Mouse (Mus musculus): ENCODE data around the gene Cdh24. TPM values are rescaled to one million over a fixed set of nuclear protein-coding genes. Genes with fewer than 3 reads are reported as not detected.

The Cdh24 gene
- total and polyA plus RNA-seq, 2 experiments from 2014 or later = 7.6 to 49.2 TPM

DNA sequence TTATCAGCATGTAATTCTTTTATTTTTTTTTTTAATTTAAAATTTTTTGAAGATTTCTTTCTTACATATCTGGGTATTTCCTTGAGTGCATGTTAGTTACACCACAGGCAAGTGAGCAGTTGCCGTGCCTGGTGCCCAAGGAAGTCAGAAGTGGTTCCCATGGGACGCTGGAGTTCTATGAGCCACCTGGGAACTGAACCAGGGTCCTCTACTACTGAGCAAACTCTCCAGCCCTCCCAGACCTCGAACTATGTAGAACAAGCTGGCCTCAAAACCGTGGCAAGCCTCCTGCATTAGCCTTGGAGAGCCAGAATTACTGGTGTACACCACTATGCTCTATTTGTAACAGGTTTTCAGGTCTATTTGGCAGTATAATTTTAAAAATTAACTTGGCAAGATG, 38.6 kb downstream of the Cdh24 start:
- peak; percentile 40 for DNase-seq (ENCODE audit: low spot score)
- Histone ChIP-seq H3K36me3 (ENCODE audit: insufficient read depth, low read length) (no peaks in the 10 kb centered on the region), H3K4me1 (ENCODE audit: insufficient read depth, low read length) (no peaks in the 10 kb centered on the region), H3K9me3 (ENCODE audit: low read length) (no peaks in the 10 kb centered on the region), H3K9ac (replicated peaks; ENCODE audit: low read length) (peak overlapping the region; percentile 67), H3K27ac (peak overlapping the region; percentile 93), H3K27me3 (ENCODE audit: insufficient read depth, low read length) (no peaks in the 10 kb centered on the region), H3K4me2 (ENCODE audit: low read depth, low read length) (peak overlapping the region; percentile 53), H3K4me3 (ENCODE audit: low read length) (peak overlapping the region; percentile 57)
- TF ChIP-seq CTCF (IDR thresholded peaks at IDR 0.05; ENCODE audit: low read depth) = no peak
- ATAC-seq = peak; percentile 13; the same call in 1 of the 2 replicates
- WGBS = 38% methylated on average over 4 of the region's 4 CpGs

DNA sequence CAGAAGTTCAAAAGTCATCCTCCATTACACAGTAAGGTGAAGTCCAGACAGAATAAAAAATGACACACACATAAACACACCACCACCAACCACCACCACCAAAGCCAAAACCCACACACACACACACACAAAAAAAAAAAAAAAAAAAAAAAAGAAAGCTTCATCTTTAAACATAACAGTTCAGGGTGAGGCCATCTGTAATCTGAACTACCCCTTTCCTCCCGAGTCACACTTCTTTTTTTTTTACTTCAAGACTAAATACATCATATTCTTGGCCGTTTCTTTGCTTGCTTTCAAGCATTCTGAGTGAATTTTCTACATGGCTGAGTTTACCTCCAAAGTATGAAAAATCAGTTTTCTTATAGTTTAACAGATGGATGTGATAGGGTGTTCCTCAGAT, 39.6 kb downstream of the Cdh24 start:
- no peaks in the 10 kb centered on the region for H3K4me1 ChIP-seq (ENCODE audit: insufficient read depth, low read length)
- ATAC-seq (no peak), DNase-seq (ENCODE audit: low spot score) (no peak)
- 83% methylated on average over 2 of the region's 2 CpGs for WGBS
- no peak overlapping the region for H3K27ac ChIP-seq
- H3K9ac ChIP-seq (replicated peaks; ENCODE audit: low read length) = no peak overlapping the region
- no peaks in the 10 kb centered on the region for H3K36me3 ChIP-seq (ENCODE audit: insufficient read depth, low read length)
- no peak overlapping the region for H3K4me2 ChIP-seq (ENCODE audit: low read depth, low read length)
- H3K4me3 ChIP-seq (ENCODE audit: low read length) = no peak overlapping the region
- no peaks in the 10 kb centered on the region for H3K9me3 ChIP-seq (ENCODE audit: low read length)
- no peaks in the 10 kb centered on the region for H3K27me3 ChIP-seq (ENCODE audit: insufficient read depth, low read length)
- no peak for TF ChIP-seq CTCF (IDR thresholded peaks at IDR 0.05; ENCODE audit: low read depth)

DNA sequence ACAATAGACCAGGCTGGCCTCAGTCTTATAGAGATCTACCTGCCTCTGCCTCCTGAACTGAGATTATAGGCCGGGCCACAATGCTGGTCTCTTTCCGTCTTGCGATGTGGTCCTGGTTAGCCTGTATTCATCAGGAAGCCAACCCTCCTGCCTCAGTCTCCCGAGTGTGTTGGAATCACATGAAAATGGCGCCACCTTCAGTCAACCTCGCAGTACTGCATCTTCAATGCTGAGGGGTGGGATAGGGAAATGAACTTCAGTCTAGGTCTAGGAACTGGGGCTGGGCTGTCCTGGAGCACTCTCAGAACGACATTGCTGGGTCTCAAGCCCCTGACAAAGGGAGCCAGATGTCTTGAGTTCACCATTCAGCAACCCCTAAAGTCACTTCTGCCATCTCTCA, 44.1 kb downstream of the Cdh24 start:
- ATAC-seq (no peak), DNase-seq (ENCODE audit: low spot score) (no peak)
- H3K4me1 ChIP-seq (ENCODE audit: insufficient read depth, low read length) = no peaks in the 10 kb centered on the region
- no peak overlapping the region for H3K27ac ChIP-seq
- WGBS = 85% methylated on average over 7 of the region's 7 CpGs
- peak; percentile 54 for TF ChIP-seq CTCF (IDR thresholded peaks at IDR 0.05; ENCODE audit: low read depth)
- H3K4me3 ChIP-seq (ENCODE audit: low read length) = no peak overlapping the region
- no peak overlapping the region for H3K4me2 ChIP-seq (ENCODE audit: low read depth, low read length)
- H3K9me3 ChIP-seq (ENCODE audit: low read length) = no peaks in the 10 kb centered on the region
- H3K27me3 ChIP-seq (ENCODE audit: insufficient read depth, low read length) = no peaks in the 10 kb centered on the region
- H3K9ac ChIP-seq (replicated peaks; ENCODE audit: low read length) = no peak overlapping the region
- H3K36me3 ChIP-seq (ENCODE audit: insufficient read depth, low read length) = no peaks in the 10 kb centered on the region

DNA sequence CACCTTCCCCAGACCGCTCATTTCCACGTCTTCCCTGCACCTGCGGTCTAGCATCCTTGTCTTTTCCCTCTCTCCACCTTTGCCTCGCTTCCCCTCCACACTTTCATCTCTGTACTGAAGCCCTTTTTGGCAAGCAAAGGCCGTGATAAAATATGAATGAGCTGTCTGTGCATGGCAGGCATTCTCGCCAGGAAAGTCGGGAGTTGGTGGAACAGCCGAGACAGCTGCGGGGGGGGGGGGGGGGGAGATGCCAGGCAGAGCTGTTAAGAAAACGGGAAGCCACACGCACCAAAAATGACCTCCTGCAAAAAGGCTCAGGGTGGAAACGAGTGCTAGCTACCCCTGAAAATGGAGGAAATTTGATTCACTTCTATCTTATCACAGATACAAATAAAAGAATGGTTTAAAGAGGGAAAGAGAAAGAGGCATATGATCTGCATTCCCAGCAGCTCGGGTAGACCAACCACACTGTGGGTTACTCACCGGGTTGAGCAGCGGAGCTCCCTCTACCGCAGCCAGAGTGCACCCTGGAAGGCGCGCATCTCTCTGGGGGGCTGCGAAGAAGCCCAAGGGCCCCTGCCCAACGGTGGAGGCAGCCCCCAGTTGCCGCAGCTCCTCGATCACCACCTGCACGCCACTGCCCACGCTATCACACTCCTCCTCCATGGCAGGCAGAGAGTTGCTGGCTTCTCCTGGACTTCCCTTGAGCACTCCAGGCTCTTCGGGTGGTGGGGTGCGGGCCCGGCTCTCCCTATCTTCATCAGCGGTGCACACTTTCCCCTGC, 46.3 kb downstream of the Cdh24 start:
- Histone ChIP-seq H3K27ac (no peak overlapping the region), H3K4me1 (ENCODE audit: insufficient read depth, low read length) (no peaks in the 10 kb centered on the region), H3K4me3 (ENCODE audit: low read length) (no peak overlapping the region), H3K9me3 (ENCODE audit: low read length) (no peaks in the 10 kb centered on the region), H3K36me3 (ENCODE audit: insufficient read depth, low read length) (no peaks in the 10 kb centered on the region), H3K9ac (replicated peaks; ENCODE audit: low read length) (no peak overlapping the region), H3K27me3 (ENCODE audit: insufficient read depth, low read length) (no peaks in the 10 kb centered on the region), H3K4me2 (ENCODE audit: low read depth, low read length) (no peak overlapping the region)
- 67% methylated on average over 27 of the region's 28 CpGs for WGBS
- ATAC-seq (no peak; the same call in 1 of the 2 replicates), DNase-seq (ENCODE audit: low spot score) (no peak)
- no peak for TF ChIP-seq CTCF (IDR thresholded peaks at IDR 0.05; ENCODE audit: low read depth)

DNA sequence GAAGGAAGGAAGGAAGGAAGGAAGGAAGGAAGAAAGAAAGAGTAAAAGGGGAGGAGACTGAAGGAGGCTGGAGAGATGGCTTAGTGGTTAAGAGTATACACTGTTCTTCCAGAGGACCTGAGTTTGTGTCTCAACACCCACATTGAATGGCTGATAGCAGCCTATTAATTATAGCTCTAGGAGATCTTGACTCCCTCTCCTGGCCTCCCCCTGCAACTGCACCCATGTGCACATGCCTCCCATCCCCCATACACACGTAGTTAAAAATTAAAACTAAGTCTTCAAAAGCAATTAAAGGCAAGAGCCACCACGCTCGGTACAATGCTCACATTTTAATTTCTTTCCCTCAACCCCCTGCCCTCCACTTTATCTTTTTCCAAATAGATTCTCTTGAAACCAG, 47.1 kb downstream of the Cdh24 start:
- Histone ChIP-seq H3K27me3 (ENCODE audit: insufficient read depth, low read length) (no peaks in the 10 kb centered on the region), H3K4me3 (ENCODE audit: low read length) (no peak overlapping the region), H3K9ac (replicated peaks; ENCODE audit: low read length) (no peak overlapping the region), H3K36me3 (ENCODE audit: insufficient read depth, low read length) (no peaks in the 10 kb centered on the region), H3K27ac (no peak overlapping the region), H3K4me2 (ENCODE audit: low read depth, low read length) (no peak overlapping the region), H3K4me1 (ENCODE audit: insufficient read depth, low read length) (no peaks in the 10 kb centered on the region), H3K9me3 (ENCODE audit: low read length) (no peaks in the 10 kb centered on the region)
- TF ChIP-seq CTCF (IDR thresholded peaks at IDR 0.05; ENCODE audit: low read depth) = peak; percentile 47
- DNase-seq (ENCODE audit: low spot score) (no peak), ATAC-seq (no peak)
- 90% methylated on average over 3 of the region's 3 CpGs for whole genome bisulfite sequencing

DNA sequence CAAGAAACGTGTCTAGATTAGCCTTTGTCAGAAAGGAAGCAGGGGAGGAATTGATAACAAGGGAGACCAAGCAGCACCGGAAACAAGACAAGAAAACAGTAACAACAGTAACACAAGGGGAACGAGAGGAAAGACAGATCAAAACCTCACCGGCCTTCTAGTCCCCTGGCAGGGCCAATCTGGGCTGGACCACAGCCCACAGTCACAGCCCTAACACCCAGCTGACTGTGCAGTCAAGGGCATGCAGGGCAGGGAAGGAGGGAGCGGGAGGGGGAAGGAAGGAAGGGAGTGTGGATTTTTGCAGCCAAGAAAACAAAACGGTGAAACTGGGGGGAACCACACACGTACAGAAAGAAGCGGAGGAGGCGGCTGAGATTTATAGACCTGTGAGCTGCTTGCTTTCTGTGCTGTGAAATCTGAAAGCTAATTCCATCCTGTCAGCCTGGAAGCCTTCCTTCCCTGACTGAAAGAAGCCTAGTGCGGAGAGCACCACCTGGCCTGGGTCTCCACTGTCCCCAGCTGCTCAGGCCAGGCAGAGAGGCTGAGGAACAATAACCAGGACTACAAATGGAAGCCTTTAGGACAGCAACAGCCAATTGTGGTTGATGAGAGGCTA, 48.7 kb downstream of the Cdh24 start:
- ATAC-seq = peak; percentile 65
- no peaks in the 10 kb centered on the region for H3K36me3 ChIP-seq (ENCODE audit: insufficient read depth, low read length)
- H3K9ac ChIP-seq (replicated peaks; ENCODE audit: low read length) = no peak overlapping the region
- no peak overlapping the region for H3K4me2 ChIP-seq (ENCODE audit: low read depth, low read length)
- no peaks in the 10 kb centered on the region for H3K9me3 ChIP-seq (ENCODE audit: low read length)
- no peak for TF ChIP-seq CTCF (IDR thresholded peaks at IDR 0.05; ENCODE audit: low read depth)
- no peak overlapping the region for H3K4me3 ChIP-seq (ENCODE audit: low read length)
- DNase-seq (ENCODE audit: low spot score) = no peak
- 43% methylated on average over 10 of the region's 10 CpGs for WGBS
- H3K27ac ChIP-seq = peak overlapping the region; percentile 73
- H3K27me3 ChIP-seq (ENCODE audit: insufficient read depth, low read length) = no peaks in the 10 kb centered on the region
- H3K4me1 ChIP-seq (ENCODE audit: insufficient read depth, low read length) = no peaks in the 10 kb centered on the region

DNA sequence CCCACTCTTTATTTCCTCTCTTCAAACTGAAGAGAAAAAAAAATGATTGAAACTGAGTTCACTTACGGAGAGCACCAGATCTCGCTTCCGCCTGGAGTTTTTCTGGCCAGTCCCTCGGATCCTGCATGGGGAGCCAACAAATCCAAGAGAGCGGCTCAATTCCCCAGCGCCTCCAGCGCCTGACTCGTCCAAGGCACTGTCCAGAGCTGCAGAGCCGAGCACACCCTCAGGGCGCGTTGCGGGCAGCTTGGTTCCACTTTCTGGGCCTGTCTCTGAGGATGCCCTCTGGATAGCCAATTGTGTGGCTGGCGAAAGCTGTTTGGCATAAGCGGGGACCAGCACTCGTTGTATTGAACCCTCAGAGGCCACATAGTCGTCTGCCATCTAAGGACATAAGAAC, 50.1 kb downstream of the Cdh24 start:
- no peaks in the 10 kb centered on the region for H3K9me3 ChIP-seq (ENCODE audit: low read length)
- H3K27ac ChIP-seq = no peak overlapping the region
- no peak overlapping the region for H3K9ac ChIP-seq (replicated peaks; ENCODE audit: low read length)
- no peaks in the 10 kb centered on the region for H3K36me3 ChIP-seq (ENCODE audit: insufficient read depth, low read length)
- WGBS = 91% methylated on average over 16 of the region's 16 CpGs
- no peaks in the 10 kb centered on the region for H3K4me1 ChIP-seq (ENCODE audit: insufficient read depth, low read length)
- no peak for ATAC-seq
- no peak overlapping the region for H3K4me2 ChIP-seq (ENCODE audit: low read depth, low read length)
- no peak for DNase-seq (ENCODE audit: low spot score)
- H3K4me3 ChIP-seq (ENCODE audit: low read length) = no peak overlapping the region
- no peak for TF ChIP-seq CTCF (IDR thresholded peaks at IDR 0.05; ENCODE audit: low read depth)
- H3K27me3 ChIP-seq (ENCODE audit: insufficient read depth, low read length) = no peaks in the 10 kb centered on the region
